Mouse (Mus musculus) lung, postnatal 0 days (tissue): ENCODE measurements at regions not wholly inside any gene's neighbourhood (a gene's known extent, or its start where the extent isn't known, plus 50 kb on each side); places are given as distances from the start of the nearest gene placed in this dataset.

Experiments
- ATAC-seq: fragments of 200-750 bp; cut with Nextera tagmentation; 2 replicates; pipeline ENCODE4 v1.8.0; 2017; ENCODE audit warnings: moderate library complexity
- DNase-seq: peaks from one replicate; pipeline ENCODE4 v3.0.0-alpha.2; 2016; ENCODE audit warnings: low spot score
- H3K27ac ChIP-seq: fragments of 300-500 bp; sonication (generic); 2 replicates; pipeline ENCODE4 v1.5.1; 2014; ENCODE audit warnings: antibody characterized with exemption, mild to moderate bottlenecking, low read length, mixed read lengths
- H3K27me3 ChIP-seq: fragments of 300-500 bp; sonication (generic); replicated peaks from 2 replicates; pipeline ENCODE4 v1.6.1; 2014; ENCODE audit warnings: low read length, mixed read lengths; ENCODE audit not compliant: insufficient read depth
- H3K36me3 ChIP-seq: fragments of 300-500 bp; sonication (generic); 2 replicates; pipeline ENCODE4 v1.6.1; 2014; ENCODE audit warnings: low read length, mixed read lengths; ENCODE audit not compliant: insufficient read depth
- H3K4me1 ChIP-seq: fragments of 300-500 bp; sonication (generic); 2 replicates; pipeline ENCODE4 v1.6.1; 2014; ENCODE audit warnings: antibody characterized with exemption, low read depth, low read length, mixed read lengths; ENCODE audit not compliant: insufficient read depth
- H3K4me2 ChIP-seq: fragments of 300-500 bp; sonication (generic); replicated peaks from 2 replicates; pipeline ENCODE4 v1.6.1; 2014; ENCODE audit warnings: low read depth, mild to moderate bottlenecking, low read length, moderate library complexity, mixed read lengths
- H3K4me3 ChIP-seq: fragments of 300-500 bp; sonication (generic); 2 replicates; pipeline ENCODE4 v1.5.1; 2014; ENCODE audit warnings: low read depth, low read length
- H3K9ac ChIP-seq: fragments of 300-500 bp; sonication (generic); replicated peaks from 2 replicates; pipeline ENCODE4 v1.6.1; 2014; ENCODE audit warnings: low read depth, mild to moderate bottlenecking
- H3K9me3 ChIP-seq: fragments of 300-500 bp; sonication (generic); 2 replicates; pipeline ENCODE4 v1.6.1; 2016; ENCODE audit warnings: low read length, mixed read lengths
- CTCF ChIP-seq: IDR thresholded peaks from 2 replicates; pipeline ENCODE4 v1.5.1; 2016; ENCODE audit warnings: antibody characterized with exemption, mild to moderate bottlenecking
- EP300 ChIP-seq: IDR thresholded peaks from 2 replicates; pipeline ENCODE4 v1.6.1; 2016; ENCODE audit warnings: antibody characterized with exemption, mild to moderate bottlenecking, control low read depth
- WGBS: fragments of 180-500 bp; shearing (Covaris S2); extraction: QIAGEN DNeasy Blood & Tissue Kit; methylation state at CpG from one replicate; pipeline ENCODE4 v1.1.7; 2014; 5-methylcytosine and 5-hydroxymethylcytosine counted together

DNA sequence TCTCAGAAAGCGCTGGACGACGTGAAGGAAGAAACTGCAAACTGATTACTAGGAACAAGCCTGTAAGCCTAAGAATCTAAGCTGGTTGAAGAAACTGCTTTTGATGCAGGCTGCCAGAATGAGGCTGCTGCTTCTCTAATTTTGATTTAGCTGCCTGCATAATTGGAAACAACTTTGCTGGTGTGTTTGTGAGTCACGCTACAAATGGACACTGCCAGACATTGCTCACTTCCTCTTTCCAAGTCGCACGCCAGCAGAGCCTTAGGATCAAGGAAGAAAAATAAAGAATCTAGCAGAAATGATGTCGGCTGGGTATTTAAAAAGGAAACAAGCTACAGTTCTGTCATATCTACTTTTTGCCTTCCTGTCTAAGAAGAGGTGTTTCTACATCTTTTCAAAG, 81.0 kb downstream of the A730046J19Rik start:
- Histone ChIP-seq H3K4me2 (no peak overlapping the region), H3K27ac (no peak overlapping the region), H3K4me3 (no peak overlapping the region), H3K27me3 (no peaks in the 10 kb centered on the region), H3K36me3 (no peaks in the 10 kb centered on the region), H3K9me3 (no peaks in the 10 kb centered on the region), H3K4me1 (no peaks in the 10 kb centered on the region), H3K9ac (no peak overlapping the region)
- no peak for TF ChIP-seq CTCF
- TF ChIP-seq EP300: no peak
- DNase-seq (peak; percentile 5), ATAC-seq (no peak)
- WGBS: 57% methylated on average over 7 of the region's 7 CpGs

DNA sequence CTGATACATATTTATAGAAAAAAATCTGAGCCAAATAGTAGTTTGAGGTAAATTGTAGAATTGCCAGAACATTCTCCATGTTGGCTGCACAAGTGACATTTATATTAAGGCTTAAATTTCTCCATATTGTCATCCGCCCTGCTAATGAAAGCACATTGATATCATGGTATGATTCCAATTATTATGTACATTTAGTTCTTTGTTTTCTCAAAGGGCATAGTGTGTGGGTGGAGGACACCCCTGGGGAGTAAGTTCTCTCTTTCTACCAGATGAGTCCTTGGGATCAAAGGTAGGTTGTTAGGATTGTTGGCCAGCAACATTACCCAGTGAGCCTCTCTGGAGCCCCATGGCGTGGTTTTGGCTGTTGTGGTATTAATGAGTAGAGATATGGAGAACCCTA, 51.7 kb upstream of the Alg13 start:
- H3K4me1 ChIP-seq: no peaks in the 10 kb centered on the region

More for the DNA sequence above, 51.7 kb upstream of the Alg13 start:
- Histone ChIP-seq H3K36me3 (no peaks in the 10 kb centered on the region), H3K4me2 (no peak overlapping the region), H3K9ac (no peak overlapping the region), H3K4me3 (no peak overlapping the region), H3K27me3 (no peaks in the 10 kb centered on the region), H3K27ac (no peak overlapping the region), H3K9me3 (no peaks in the 10 kb centered on the region)
- ATAC-seq (no peak), DNase-seq (no peak)
- 83% methylated on average over 2 of the region's 2 CpGs for WGBS
- TF ChIP-seq CTCF: no peak
- no peak for TF ChIP-seq EP300
